Mouse (Mus musculus) brain, embryonic 18.5 days (tissue): ENCODE results near the gene Hif1an.

ENCODE experiments used
- DNase-seq: peaks from one replicate; pipeline ENCODE4 v3.0.0-alpha.2; 2012; ENCODE audit warnings: low read depth, low spot score

Hif1an gene

GRCm38 (mm10) chr19:44564006-44564405 is 1.4 kb downstream of the Hif1an start:
- DNase-seq, result no peak

- DNase-seq, result no peak
Observed at GRCm38 (mm10) chr19:44567763-44568162, 5.1 kb downstream of the Hif1an start.

DNA sequence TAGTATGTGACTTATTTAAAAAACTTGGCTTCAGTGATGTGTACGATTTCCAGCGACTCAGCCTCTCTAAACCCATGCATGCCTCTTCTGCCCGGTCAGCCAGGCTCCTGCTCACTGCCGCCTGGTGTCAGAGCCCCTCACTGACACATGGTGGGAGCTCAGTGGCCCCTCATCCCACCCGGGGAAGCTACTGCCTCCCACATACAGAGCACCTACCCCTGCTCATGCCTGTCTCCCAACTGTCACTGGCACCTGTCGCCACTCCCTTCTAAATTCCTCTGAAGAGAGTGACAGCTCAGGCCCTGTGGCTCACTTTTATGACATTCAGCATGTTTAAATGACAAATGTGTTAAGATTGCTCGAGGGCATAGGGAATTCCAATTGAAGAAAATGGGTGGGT is 13.6 kb downstream of the Hif1an start:
- no peak for DNase-seq

GRCm38 (mm10) chr19:44578038-44578437 is 15.4 kb downstream of the Hif1an start:
- no peak for DNase-seq

DNA sequence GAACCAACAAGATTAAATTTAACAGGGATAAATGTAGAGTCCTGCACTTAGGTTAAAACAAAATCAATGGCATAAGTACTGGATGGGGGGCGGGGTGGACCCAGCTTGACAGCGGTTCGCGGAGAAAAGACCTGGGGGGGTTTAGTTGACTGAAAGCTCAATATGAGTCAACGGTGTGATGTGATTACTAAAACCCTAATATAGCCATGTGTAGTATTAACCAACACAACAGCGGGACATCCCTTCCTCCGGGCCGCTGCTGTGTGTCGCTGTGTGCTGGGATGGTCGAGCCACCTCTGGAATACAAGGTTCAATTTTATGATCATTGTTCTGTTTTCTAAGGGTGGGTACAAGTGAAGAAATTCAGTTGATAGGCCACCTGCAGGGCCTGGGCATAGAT is 19.5 kb downstream of the Hif1an start:
- no peak for DNase-seq

- peak; percentile 52 for DNase-seq
Observed at GRCm38 (mm10) chr19:44582638-44583309, 20.1 kb downstream of the Hif1an start.

GRCm38 (mm10) chr19:44588036-44588435 is 25.4 kb downstream of the Hif1an start:
- DNase-seq, result no peak

DNA sequence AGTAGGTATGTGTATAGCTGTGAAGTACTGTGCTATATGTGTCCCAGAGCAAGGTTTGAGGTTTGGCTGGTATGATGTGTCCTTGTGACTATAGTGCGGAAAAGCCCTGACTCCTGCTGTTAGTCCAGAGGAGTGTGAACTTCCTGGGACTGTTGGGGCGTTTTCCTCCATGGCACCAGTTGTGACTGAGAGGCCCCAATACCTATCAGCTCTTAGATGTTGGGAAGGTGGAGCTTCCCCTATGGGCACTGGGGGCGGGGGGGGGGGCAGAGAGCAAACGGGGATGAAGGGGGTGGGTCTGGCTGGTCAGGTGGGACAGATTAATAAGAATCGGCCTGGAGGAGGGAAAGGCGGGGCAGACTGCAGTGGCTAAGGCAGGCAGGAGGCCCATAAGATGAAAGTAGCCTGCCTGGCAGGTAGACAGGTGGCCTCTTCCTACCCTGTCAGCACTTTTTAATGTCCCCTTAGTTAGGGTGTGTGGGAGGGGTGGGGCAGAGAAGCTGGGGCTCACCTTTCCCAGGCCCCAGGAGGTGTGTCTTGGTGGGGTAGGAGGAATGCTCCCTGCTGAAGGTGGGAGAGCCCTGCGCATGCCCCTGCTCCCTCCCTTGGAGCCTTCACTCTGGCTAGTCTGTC is 27.1 kb downstream of the Hif1an start:
- DNase-seq, result no peak

- DNase-seq, result no peak
Observed at GRCm38 (mm10) chr19:44590992-44591391, 28.3 kb downstream of the Hif1an start.

DNA sequence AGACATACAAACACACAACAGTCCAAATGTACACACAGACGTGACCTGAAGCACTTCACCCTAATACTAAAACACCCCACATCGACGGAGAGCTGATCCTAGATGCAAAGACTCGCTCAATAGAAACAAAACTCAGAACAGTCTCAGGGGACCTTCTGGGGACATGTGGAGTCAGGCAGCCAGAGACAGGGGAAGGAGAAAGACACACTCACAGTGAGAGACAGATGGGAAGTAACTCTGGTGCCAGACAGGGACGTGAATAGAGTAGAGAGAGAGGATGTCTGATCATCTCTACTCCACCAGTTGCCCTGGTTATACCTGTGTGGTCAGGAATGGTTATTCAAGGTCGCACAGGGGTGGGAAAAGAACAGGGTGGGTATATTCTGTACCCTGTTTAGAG is 29.0 kb downstream of the Hif1an start:
- no peak for DNase-seq

GRCm38 (mm10) chr19:44594180-44594579 is 31.5 kb downstream of the Hif1an start:
- DNase-seq, result no peak

DNA sequence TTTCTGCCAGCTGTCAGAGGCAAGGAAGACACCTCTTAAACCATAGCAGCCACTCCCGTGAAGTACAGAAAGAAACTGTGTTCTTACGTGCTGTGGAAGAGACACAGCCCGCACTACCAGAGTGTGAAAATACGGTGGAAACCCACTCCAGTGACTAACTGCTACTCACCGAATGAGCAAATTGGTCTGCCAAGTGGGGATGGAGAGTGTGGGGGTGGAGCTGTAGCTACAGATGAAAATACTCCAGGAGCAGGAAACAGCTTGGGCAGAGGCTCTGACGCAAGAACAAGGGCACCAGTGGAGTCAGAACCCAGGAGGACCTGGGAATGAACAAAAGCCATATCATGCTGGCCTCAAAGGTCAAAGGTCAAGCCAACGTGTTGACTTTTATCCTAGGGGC is 55.5 kb downstream of the Hif1an start:
- no peak for DNase-seq
